Mouse (Mus musculus) lung, postnatal 36 days (tissue): ENCODE data around the gene Vnn3.
A peak's percentile ranks its signal among the peaks of the same experiment; 100 is the strongest.

Experiments
- DNase-seq: peaks from one replicate; pipeline ENCODE4 v3.0.0; 2022; ENCODE audit warnings: mixed read lengths

Vnn3 gene

DNA sequence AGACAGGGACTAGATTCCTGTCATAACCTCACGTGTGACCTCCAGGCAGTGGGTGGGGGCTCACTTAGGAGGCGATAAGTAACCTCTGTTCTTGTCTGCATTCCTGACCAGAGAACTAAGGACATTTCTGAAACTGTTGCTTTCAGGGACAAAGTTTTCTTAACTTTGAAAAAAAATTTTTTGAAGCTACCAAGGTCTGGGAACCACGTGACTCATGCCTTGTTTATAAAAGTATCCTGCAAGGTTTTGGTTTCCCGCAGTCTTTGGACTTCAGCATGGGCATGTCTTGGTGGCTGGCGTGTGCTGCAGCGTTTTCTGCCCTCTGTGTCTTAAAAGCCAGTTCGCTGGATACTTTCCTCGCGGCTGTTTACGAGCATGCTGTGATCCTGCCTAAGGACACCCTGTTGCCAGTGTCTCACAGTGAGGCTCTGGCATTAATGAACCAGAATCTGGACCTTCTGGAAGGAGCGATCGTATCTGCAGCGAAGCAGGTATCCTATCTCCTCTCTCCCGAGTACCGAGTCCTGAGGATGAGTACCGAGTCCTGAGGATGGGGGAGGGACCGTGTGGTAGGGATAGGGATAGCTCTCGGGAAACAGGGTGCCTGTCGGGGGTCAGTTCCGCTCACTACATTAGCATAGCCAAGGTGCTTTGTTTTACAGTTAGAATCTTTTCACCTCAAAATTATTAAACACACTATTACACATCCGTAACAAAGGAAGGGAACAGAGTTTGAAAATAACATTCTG, 43.5 kb downstream of the Vnn3 start, which contains the start of gene Vnn1:
Gene Vnn1, plus strand, starts transcription at position 88 of the 749 bp plus-strand sequence.
- peak; percentile 10 for DNase-seq

GRCm38 (mm10) chr10:23895376-23895775, 44.1 kb downstream of the Vnn3 start:
- peak; percentile 10 for DNase-seq

DNA sequence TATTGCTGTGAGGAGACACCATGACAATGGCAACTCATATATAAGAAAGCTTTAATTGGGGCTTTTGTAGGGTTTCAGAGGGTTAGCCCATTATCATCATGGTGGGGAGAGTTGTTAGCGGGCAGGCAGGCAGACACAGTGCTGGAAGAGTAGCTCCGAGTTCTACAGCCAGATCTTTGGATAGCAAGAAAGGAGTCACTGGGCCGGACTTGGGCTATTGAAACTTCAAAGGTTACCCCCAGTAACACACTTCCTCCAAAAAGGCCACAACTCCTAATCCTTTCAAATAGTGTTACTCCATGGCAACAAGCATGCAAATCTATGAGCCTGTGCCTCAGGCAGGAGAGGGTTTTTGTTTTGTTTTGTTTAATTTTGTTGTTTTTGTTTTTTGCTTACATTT, 49.9 kb downstream of the Vnn3 start:
- DNase-seq, result no peak

GRCm38 (mm10) chr10:23905661-23906060, 54.4 kb downstream of the Vnn3 start:
- DNase-seq, result no peak
